Mouse (Mus musculus): ENCODE data around the gene Mlst8. TPM values are rescaled to one million over a fixed set of nuclear protein-coding genes. Genes with fewer than 3 reads are reported as not detected.
A peak's percentile ranks its signal among the peaks of the same experiment; 100 is the strongest.

The Mlst8 gene
- 18.7 and 19.5 TPM in 2 replicates for polyA plus RNA-seq (2015; fragmentation: Nextera tagmentation; extraction: Ambion mirVana)

- H3K27ac ChIP-seq (ENCODE audit: low read length): peak within 1 kb of the TSS; percentile 95
- WGBS: under 1% methylated on average over 48 of the region's 48 CpGs
These were observed at the start of gene Mlst8 for GRCm38 (mm10) chr17:24478663-24479380. TSS of gene Mlst8 (minus strand) at chr17:24479078.

DNA sequence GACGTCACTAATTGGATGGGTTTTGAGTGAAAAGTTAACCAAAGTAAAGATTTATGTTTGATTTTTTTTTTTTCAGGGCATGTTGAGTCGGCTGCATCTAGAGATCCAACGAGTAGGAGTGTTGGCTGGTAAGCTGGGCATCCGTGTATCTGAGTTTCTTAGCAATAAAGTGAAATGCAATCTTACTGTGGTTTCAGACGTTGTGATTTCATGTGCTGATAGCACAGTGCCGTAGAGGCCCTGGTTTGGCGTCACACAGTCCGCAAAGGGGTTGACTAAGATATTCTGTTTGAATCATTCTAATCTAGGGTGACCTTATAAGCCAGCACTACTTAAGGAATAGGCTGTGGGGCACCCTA is 49.7 kb upstream of the Mlst8 start:
- peak overlapping the region; percentile 85 for H3K27ac ChIP-seq (ENCODE audit: low read length)
- H3K4me2 ChIP-seq (ENCODE audit: low read depth, low read length): peak overlapping the region; percentile 89
- H3K9ac ChIP-seq (ENCODE audit: low read length): peak overlapping the region; percentile 76
- peaks cover 41% of the 10 kb centered on the region for H3K4me1 ChIP-seq (ENCODE audit: control insufficient read depth, insufficient read depth, low read length)
- WGBS: under 1% methylated on average over 8 of the region's 8 CpGs
- H3K4me3 ChIP-seq (ENCODE audit: low read length): peak overlapping the region; percentile 78
- ATAC-seq (replicated peaks; ENCODE audit: extremely low read depth, insufficient read depth, low FRiP score): no peak
- H3K36me3 ChIP-seq (ENCODE audit: control insufficient read depth, insufficient read depth): no peaks in the 10 kb centered on the region
- no peaks in the 10 kb centered on the region for H3K27me3 ChIP-seq (ENCODE audit: control insufficient read depth, insufficient read depth, low read length)
- no peaks in the 10 kb centered on the region for H3K9me3 ChIP-seq (replicated peaks; ENCODE audit: control insufficient read depth, low read length)

More at GRCm38 (mm10) chr17:24478663-24479380, at the start of gene Mlst8:
- peak within 1 kb of the TSS; percentile 88 for H3K4me3 ChIP-seq (ENCODE audit: low read length)
- ATAC-seq (replicated peaks; ENCODE audit: extremely low read depth, insufficient read depth, low FRiP score): peak; percentile 93
- H3K27me3 ChIP-seq (ENCODE audit: control insufficient read depth, insufficient read depth, low read length): no peaks in the 10 kb centered on the region
- peak within 1 kb of the TSS; percentile 92 for H3K9ac ChIP-seq (ENCODE audit: low read length)
- H3K4me2 ChIP-seq (ENCODE audit: low read depth, low read length): peak within 1 kb of the TSS; percentile 66
- H3K9me3 ChIP-seq (replicated peaks; ENCODE audit: control insufficient read depth, low read length): no peaks in the 10 kb centered on the region
- peaks cover 7% of the 10 kb centered on the region for H3K4me1 ChIP-seq (ENCODE audit: control insufficient read depth, insufficient read depth, low read length)
- H3K36me3 ChIP-seq (ENCODE audit: control insufficient read depth, insufficient read depth): peaks cover 28% of the 10 kb centered on the region

DNA sequence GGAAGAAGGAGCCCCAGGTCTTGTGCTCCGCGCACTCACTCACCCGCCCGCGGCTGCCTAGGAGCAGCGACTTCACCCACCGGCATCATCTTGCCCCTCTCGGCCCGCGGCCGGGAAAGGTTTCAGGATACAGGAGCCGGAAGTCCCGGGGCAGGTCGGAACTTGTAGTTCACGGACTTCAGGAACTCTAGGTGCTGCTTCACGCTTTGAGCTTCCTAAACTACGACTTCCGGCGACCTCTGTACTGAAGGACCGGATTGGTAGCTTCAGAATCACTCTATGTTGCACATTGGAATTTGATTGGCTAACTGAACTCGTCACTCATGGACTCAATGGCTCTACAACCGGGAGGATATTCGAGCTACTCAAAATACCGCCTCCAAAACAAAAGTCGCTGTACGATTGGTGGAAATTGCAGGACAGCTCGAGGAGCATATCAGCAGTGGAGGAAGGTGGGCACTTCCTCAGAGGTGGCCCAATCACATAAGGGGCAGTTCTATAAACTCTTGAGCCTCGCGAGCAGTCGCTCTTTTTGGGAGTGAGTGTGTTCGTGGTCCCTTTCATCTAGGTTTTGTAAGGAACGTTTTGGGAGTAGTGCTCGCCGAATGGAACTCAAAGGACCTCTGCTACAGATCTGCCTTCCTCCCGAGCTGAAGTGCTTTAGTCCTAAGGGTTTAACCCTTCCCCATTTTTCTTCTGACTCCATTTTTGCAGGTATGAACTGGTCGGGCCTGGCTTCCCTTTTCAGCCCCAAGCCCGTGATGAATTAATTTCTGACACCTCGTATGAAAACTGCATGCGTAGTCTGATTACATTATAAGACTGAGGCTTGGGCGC is 49.1 kb upstream of the Mlst8 start, which contains the start of gene Traf7:
Traf7 (minus strand) TSS at position 216 of the 837 bp plus-strand sequence.
- Histone ChIP-seq H3K4me2 (ENCODE audit: low read depth, low read length) (peak within 1 kb of the TSS; percentile 89), H3K27me3 (ENCODE audit: control insufficient read depth, insufficient read depth, low read length) (no peaks in the 10 kb centered on the region), H3K36me3 (ENCODE audit: control insufficient read depth, insufficient read depth) (no peaks in the 10 kb centered on the region), H3K4me1 (ENCODE audit: control insufficient read depth, insufficient read depth, low read length) (peaks cover 37% of the 10 kb centered on the region), H3K9ac (ENCODE audit: low read length) (peak within 1 kb of the TSS; percentile 93), H3K9me3 (replicated peaks; ENCODE audit: control insufficient read depth, low read length) (no peaks in the 10 kb centered on the region), H3K27ac (ENCODE audit: low read length) (peak within 1 kb of the TSS; percentile 85), H3K4me3 (ENCODE audit: low read length) (peak within 1 kb of the TSS; percentile 91)
- under 1% methylated on average over 40 of the region's 40 CpGs for WGBS
- ATAC-seq (replicated peaks; ENCODE audit: extremely low read depth, insufficient read depth, low FRiP score): peak; percentile 97

DNA sequence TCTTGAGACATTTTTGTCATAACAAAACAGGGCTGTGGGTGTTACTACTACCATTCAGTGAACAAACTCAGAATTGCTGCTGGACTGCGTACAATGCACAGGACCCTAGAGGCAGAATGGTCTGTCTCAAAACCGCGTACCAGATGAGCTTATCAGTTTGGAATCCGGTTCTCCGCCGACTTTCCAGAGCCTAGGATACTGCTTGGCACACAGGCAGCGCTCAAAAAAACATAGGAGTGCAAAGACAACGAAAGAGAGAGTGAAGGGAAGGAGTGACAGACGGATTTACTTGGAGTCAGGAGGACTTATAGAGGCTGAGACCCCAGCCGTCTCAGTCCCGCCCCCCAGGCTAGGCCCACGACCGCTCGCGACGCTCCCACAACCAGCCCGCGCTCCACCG is 48.4 kb upstream of the Mlst8 start:
- Histone ChIP-seq H3K9me3 (replicated peaks; ENCODE audit: control insufficient read depth, low read length) (no peaks in the 10 kb centered on the region), H3K4me3 (ENCODE audit: low read length) (peak overlapping the region; percentile 91), H3K4me1 (ENCODE audit: control insufficient read depth, insufficient read depth, low read length) (peaks cover 35% of the 10 kb centered on the region), H3K27me3 (ENCODE audit: control insufficient read depth, insufficient read depth, low read length) (no peaks in the 10 kb centered on the region), H3K4me2 (ENCODE audit: low read depth, low read length) (peak overlapping the region; percentile 77), H3K36me3 (ENCODE audit: control insufficient read depth, insufficient read depth) (no peaks in the 10 kb centered on the region), H3K9ac (ENCODE audit: low read length) (peak overlapping the region; percentile 93), H3K27ac (ENCODE audit: low read length) (peak overlapping the region; percentile 84)
- ATAC-seq (replicated peaks; ENCODE audit: extremely low read depth, insufficient read depth, low FRiP score): no peak
- under 1% methylated on average over 18 of the region's 19 CpGs for WGBS

GRCm38 (mm10) chr17:24524734-24525133 is 45.9 kb upstream of the Mlst8 start:
- no peak overlapping the region for H3K4me3 ChIP-seq (ENCODE audit: low read length)
- 0 out of 2 replicates have a peak overlapping the region, but pooled peaks have one; percentile 10 for H3K4me2 ChIP-seq (ENCODE audit: low read depth, low read length)
- ATAC-seq (replicated peaks; ENCODE audit: extremely low read depth, insufficient read depth, low FRiP score): no peak
- WGBS: 42% methylated on average over 2 of the region's 2 CpGs
- H3K4me1 ChIP-seq (ENCODE audit: control insufficient read depth, insufficient read depth, low read length): peaks cover 27% of the 10 kb centered on the region
- H3K27ac ChIP-seq (ENCODE audit: low read length): peak overlapping the region; percentile 77
- no peaks in the 10 kb centered on the region; the same call in 1 of the 2 replicates for H3K36me3 ChIP-seq (ENCODE audit: control insufficient read depth, insufficient read depth)
- no peaks in the 10 kb centered on the region for H3K27me3 ChIP-seq (ENCODE audit: control insufficient read depth, insufficient read depth, low read length)
- 0 out of 2 replicates have a peak overlapping the region, but pooled peaks have one; percentile 24 for H3K9ac ChIP-seq (ENCODE audit: low read length)
- no peaks in the 10 kb centered on the region for H3K9me3 ChIP-seq (replicated peaks; ENCODE audit: control insufficient read depth, low read length)

DNA sequence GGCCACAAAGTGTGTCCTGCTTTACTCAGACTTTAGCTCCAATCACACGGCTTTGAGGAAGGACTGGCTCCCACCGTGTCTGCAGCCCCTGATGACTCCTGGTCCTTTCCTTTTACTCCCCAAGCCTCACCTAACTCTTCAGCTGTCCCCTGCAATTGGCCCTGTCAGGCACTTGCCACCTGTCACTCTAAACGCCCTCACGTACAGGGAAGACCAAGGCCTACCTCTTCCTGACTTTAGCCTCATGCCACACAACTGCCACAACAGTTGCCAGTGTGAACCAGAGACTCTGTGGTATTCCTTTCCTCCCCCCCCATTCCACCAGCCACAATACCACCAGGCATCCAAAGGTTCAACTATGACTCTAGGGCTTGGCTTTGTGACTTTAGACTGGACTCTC is 41.6 kb upstream of the Mlst8 start:
- no peak for ATAC-seq (replicated peaks; ENCODE audit: extremely low read depth, insufficient read depth, low FRiP score)
- Histone ChIP-seq H3K4me1 (ENCODE audit: control insufficient read depth, insufficient read depth, low read length) (peaks cover 6% of the 10 kb centered on the region), H3K27me3 (ENCODE audit: control insufficient read depth, insufficient read depth, low read length) (no peaks in the 10 kb centered on the region), H3K36me3 (ENCODE audit: control insufficient read depth, insufficient read depth) (peaks cover 9% of the 10 kb centered on the region; the same call in 1 of the 2 replicates), H3K9ac (ENCODE audit: low read length) (no peak overlapping the region), H3K4me3 (ENCODE audit: low read length) (no peak overlapping the region), H3K4me2 (ENCODE audit: low read depth, low read length) (no peak overlapping the region), H3K9me3 (replicated peaks; ENCODE audit: control insufficient read depth, low read length) (no peaks in the 10 kb centered on the region), H3K27ac (ENCODE audit: low read length) (no peak overlapping the region)
- WGBS: 77% methylated on average over 4 of the region's 4 CpGs

GRCm38 (mm10) chr17:24514270-24515257 is 35.7 kb upstream of the Mlst8 start:
- Histone ChIP-seq H3K4me2 (ENCODE audit: low read depth, low read length) (peak overlapping the region; percentile 45; the same call in 1 of the 2 replicates), H3K27me3 (ENCODE audit: control insufficient read depth, insufficient read depth, low read length) (no peaks in the 10 kb centered on the region), H3K9me3 (replicated peaks; ENCODE audit: control insufficient read depth, low read length) (no peaks in the 10 kb centered on the region), H3K9ac (ENCODE audit: low read length) (no peak overlapping the region), H3K36me3 (ENCODE audit: control insufficient read depth, insufficient read depth) (peaks cover 34% of the 10 kb centered on the region), H3K27ac (ENCODE audit: low read length) (peak overlapping the region; percentile 73), H3K4me1 (ENCODE audit: control insufficient read depth, insufficient read depth, low read length) (no peaks in the 10 kb centered on the region), H3K4me3 (ENCODE audit: low read length) (peak overlapping the region; percentile 9; the same call in 1 of the 2 replicates)
- WGBS: 78% methylated on average over 24 of the region's 24 CpGs
- peak; percentile 68 for ATAC-seq (replicated peaks; ENCODE audit: extremely low read depth, insufficient read depth, low FRiP score)

DNA sequence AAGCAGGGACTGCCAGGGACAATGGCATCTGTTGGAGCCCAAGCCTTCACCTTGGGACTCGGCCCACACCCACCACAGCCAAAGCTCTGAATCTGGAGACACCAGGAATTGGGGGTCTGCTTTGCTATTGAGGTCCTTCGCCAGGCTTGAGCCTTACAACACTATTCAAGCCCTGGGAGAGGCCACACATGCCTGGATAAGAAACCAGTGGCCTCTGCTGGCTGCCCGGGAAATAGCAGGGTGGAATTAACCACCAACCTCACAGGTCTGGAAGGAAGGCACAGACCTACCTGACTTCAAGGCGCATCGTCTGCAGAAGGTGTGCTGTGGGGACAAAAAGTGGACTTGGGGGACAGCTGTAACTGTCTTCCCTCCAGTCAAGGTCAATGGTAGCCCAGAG is 34.7 kb upstream of the Mlst8 start:
- Histone ChIP-seq H3K27ac (ENCODE audit: low read length) (no peak overlapping the region), H3K27me3 (ENCODE audit: control insufficient read depth, insufficient read depth, low read length) (no peaks in the 10 kb centered on the region), H3K9me3 (replicated peaks; ENCODE audit: control insufficient read depth, low read length) (no peaks in the 10 kb centered on the region), H3K4me1 (ENCODE audit: control insufficient read depth, insufficient read depth, low read length) (no peaks in the 10 kb centered on the region), H3K36me3 (ENCODE audit: control insufficient read depth, insufficient read depth) (peaks cover 39% of the 10 kb centered on the region), H3K9ac (ENCODE audit: low read length) (no peak overlapping the region), H3K4me3 (ENCODE audit: low read length) (no peak overlapping the region), H3K4me2 (ENCODE audit: low read depth, low read length) (peak overlapping the region; percentile 29; the same call in 1 of the 2 replicates)
- WGBS: 48% methylated on average over 5 of the region's 5 CpGs
- peak; percentile 54 for ATAC-seq (replicated peaks; ENCODE audit: extremely low read depth, insufficient read depth, low FRiP score)
